16 mouse cellular contexts compared by ENCODE assay signal in the genomic region with DNA sequence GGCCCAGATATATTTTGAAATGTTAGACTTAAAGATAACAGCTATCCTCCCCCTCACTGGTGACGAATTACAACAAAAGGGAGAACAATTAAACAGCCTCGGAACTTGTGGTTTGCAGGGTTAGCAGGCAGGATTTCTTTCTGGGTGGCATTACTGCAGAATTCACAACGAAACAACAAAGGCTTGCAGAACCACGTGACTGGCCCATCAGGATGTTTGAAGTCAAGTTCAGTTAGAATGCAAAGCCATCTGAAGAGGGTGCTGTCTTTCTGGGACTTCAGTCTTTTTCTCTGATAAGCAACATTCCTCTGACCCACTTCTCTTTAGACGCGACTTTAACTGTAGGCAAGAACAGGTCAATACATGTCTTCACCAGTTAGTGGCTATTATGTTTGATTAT.
"Had no signal": no experiment of that assay in that cellular context is flagged by ENCODE, and none has a peak within 500 bp of the region (broad histone marks: within the 10 kb centered on the region; RNA-seq: fewer than 3 reads in every experiment).

No protein-coding gene starts in this region.

- DNase-seq: lung, adult 18-20 months; lung, embryonic 14.5 days; lung, postnatal 10 days; lung, postnatal 4 days; right cerebral cortex, adult 18-20 months; right cerebral cortex, postnatal 25 days; right cerebral cortex, postnatal 4 days; thymus, adult 2 months; thymus, postnatal 25 days; thymus, postnatal 4 days had no signal

- H3K27me3 ChIP-seq: midbrain, embryonic 12.5 days; neural tube, embryonic 13.5 days; neural tube, embryonic 15.5 days; stomach, embryonic 15.5 days had no signal

- H3K27ac ChIP-seq: midbrain, embryonic 10.5 days; midbrain, embryonic 12.5 days; neural tube, embryonic 13.5 days; neural tube, embryonic 15.5 days; stomach, embryonic 15.5 days; stomach, postnatal 0 days had no signal

- H3K4me3 ChIP-seq: midbrain, embryonic 10.5 days; midbrain, embryonic 12.5 days; neural tube, embryonic 13.5 days; neural tube, embryonic 15.5 days; stomach, embryonic 15.5 days had no signal

- H3K36me3 ChIP-seq: midbrain, embryonic 10.5 days; midbrain, embryonic 12.5 days; neural tube, embryonic 13.5 days; neural tube, embryonic 15.5 days; stomach, embryonic 15.5 days had no signal
